Mouse (Mus musculus): ENCODE results near the gene Dmpk.

The Dmpk gene

GRCm38 (mm10) chr7:19096421-19096976 lies 12.8 kb downstream of the Dmpk start:
- DNase-seq (ENCODE audit: low read depth), result no peak

GRCm38 (mm10) chr7:19097217-19097616 lies 13.6 kb downstream of the Dmpk start:
- no peak for DNase-seq (ENCODE audit: low read depth)

DNA sequence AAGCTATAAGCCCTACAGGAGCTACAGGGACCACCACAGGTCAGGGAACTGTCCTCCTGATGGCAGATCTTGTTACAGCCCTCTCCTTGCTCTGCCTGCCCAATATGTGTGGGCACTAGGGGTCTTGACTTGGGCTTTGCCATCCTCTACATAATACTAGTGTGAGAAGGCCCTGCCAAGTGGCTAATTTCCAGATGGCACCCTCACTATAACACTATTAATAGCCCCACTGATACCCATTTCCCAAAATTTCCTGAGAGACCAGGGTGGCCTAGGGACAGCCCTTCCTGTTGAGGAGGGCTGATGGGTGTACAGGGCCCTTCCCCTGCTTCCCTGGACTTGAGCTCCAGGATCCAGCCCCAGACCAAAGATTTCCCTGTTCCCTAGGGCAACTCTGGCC lies 14.2 kb downstream of the Dmpk start:
- no peak for DNase-seq (ENCODE audit: low read depth)

GRCm38 (mm10) chr7:19098811-19099210 lies 15.2 kb downstream of the Dmpk start:
- DNase-seq (ENCODE audit: low read depth), result no peak

- DNase-seq (ENCODE audit: low read depth), result no peak
Observed at GRCm38 (mm10) chr7:19100290-19100689, 16.6 kb downstream of the Dmpk start.

GRCm38 (mm10) chr7:19103741-19104140 lies 20.1 kb downstream of the Dmpk start:
- DNase-seq (ENCODE audit: low read depth), result no peak

GRCm38 (mm10) chr7:19104486-19104885 lies 20.8 kb downstream of the Dmpk start:
- no peak for DNase-seq (ENCODE audit: low read depth)

- no peak for DNase-seq (ENCODE audit: low read depth)
Observed at GRCm38 (mm10) chr7:19107436-19107835, 23.8 kb downstream of the Dmpk start.

- no peak for DNase-seq (ENCODE audit: low read depth)
Observed at GRCm38 (mm10) chr7:19109565-19109964, 25.9 kb downstream of the Dmpk start.

- no peak for DNase-seq (ENCODE audit: low read depth)
Observed at GRCm38 (mm10) chr7:19118028-19118771, 34.6 kb downstream of the Dmpk start, which contains the start of gene Gm4969. Gene Gm4969, minus strand, starts transcription at chr7:19118368.

DNA sequence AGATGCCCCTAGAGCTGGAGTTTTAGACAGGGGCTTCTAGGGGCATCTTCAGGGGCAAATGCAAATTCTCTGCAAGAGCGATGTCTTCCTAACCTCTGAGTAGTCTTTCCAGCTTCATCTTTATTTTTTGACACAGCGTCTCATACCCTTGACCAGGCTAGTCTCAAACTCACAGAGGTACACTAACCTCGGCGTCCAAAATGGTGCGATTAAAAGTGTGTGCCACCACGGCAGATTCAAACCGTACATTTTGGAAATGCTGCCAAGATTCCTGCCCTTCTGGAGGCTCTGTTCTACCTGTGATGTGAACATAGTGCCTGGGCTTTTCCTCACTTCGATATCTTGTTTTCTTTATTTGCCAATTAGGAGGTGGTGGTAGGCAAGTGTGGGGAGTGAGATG lies 35.4 kb downstream of the Dmpk start:
- DNase-seq (ENCODE audit: low read depth), result no peak

- peak; percentile 98 for DNase-seq (ENCODE audit: low read depth)
Observed at GRCm38 (mm10) chr7:19119631-19120429, 36.2 kb downstream of the Dmpk start, which contains the start of gene Fbxo46. Gene Fbxo46, plus strand, starts transcription at chr7:19119859.

DNA sequence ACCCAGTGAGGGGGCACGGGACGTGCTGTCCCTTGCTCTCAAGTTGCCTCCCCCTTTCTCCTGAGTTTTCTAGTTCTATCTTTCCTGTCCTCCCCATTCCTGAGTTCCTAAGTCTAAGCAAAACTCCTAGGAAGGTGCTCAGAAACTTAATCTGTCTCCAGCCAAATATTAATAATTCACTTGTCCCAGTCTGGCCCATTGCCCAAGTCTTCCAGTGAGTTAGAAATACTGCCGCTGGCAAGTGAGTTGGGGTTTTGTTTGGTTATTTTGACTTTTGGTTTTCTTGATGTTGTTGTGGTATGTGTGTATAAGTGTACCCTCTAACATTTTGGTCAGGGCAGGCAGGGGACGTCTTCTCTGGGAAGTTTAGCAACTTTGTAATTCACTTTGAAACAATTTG lies 38.0 kb downstream of the Dmpk start:
- DNase-seq (ENCODE audit: low read depth), result no peak

DNA sequence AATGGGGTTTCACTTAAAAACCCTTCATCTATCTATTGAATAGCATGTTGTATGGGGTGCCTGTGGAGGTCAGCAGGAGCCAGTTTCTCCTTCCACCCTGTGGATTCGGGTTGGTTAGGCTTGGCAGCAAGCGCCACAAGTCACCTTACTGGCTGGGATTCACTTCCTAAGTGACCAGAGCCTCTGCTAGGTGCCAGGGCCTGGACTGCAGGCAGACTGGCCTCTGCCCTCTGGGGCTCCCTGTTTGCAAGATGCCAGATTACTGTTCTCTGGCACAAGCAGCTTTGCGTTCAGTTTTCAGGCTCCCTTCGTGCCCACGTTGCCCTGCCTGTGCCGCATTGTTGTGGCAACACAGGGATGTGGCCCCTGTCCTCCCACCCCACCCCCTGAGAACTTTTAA lies 41.1 kb downstream of the Dmpk start:
- no peak for DNase-seq (ENCODE audit: low read depth)

DNA sequence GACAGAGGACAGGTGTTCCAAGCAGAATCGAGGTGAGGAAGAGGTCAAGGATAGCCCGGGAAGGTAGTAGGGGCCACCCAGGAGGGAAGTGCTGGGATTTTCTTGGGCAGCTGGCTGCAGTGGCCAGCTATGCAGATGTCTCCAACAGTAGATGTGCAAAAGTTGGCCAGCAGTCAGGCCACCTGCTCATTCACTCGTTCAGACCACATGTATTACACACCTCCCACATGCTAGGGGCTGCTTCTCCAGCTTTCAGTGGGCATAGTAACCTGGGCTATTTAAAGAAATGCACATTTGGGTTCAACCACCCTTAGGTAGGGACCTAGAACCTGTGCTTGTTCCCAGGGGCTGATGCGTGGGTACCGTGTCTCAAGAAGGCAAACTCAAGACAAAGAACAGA lies 44.1 kb downstream of the Dmpk start:
- no peak for DNase-seq (ENCODE audit: low read depth)

DNA sequence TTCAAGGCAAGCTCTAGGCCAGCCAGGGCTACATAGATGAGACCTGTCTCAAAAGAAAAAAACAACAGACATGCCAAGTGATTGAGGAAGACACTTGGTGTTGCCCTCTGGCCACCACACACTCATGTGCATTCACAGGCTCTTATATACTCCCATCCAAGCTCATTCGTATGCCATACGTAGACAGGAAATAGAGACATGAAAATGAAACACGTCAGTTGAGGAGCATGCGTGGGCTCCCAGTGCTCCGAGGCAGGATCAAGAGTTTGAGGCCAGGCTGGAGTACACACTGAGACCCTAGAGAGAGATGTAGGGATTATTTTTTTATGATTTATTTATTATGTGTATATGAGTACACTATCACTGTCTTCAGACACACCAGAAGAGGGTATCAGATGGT lies 45.7 kb downstream of the Dmpk start:
- no peak for DNase-seq (ENCODE audit: low read depth)

DNA sequence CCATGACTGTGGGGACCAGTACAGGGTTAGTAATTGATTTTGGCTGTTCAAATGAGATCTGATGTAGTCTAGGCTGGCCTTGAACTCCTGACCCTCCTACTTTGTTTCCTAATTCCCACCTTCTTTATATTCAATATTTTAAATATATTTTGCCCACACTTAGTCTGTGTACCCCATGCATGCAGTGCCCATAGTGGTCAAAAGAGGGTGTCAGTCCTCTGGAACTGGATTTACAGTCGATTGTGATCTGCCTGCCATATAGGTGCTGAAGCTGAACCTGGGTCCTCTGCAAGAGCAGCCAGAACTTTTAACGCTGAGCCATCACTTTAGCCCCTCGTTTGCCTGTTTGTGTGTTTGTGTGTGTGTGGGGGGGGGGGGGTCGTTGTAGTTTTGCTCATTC lies 47.0 kb downstream of the Dmpk start:
- DNase-seq (ENCODE audit: low read depth), result no peak

DNA sequence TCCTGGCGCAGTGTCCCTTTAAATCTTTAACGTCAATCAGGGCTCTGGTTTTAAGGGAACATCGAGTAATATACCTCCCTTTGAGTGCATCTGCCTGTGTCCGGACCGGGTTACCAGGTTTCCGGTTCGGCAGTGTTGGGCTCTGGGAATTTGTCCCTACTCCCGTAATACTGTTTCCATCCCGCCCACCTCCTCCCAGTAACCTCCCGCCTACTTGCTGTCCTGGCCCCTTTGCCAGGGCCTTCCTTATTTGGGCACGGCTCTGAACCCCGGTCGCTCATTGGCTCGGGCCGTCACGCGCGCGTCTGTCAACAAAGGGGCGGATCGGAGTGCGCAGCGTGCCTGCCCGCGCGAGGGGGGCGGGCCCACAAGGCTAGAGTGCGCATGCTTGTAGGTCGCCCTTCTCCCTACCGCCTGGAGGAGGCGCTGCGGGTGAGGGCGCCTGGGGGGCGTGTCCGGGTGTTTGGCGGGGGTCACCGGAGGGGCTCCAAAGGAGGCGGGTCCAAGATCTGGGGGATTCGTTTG lies 47.7 kb downstream of the Dmpk start:
- DNase-seq (ENCODE audit: low read depth), result peak; percentile 89

DNA sequence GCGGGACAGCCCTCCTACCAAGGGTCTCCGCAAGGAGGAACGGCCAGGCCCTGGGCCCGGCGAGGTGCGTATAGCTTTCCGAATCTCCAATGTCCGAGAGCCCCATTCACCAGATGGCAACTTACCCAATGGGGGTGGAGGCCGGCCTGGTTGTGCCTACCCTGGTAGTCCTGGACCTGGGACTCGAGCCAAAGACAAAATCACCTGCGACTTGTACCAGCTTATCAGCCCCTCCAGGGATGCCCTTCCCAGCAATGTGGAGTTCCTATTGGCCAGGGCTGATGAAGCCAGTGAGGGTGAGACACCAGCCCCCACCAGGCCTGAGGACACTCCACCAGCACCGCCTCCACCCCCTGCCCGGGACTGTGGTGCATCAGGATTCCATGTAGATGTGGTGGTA lies 52.5 kb downstream of the Dmpk start:
- no peak for DNase-seq (ENCODE audit: low read depth)

- no peak for DNase-seq (ENCODE audit: low read depth)
Observed at GRCm38 (mm10) chr7:19136673-19137334, 53.2 kb downstream of the Dmpk start.

GRCm38 (mm10) chr7:19137380-19137779 lies 53.7 kb downstream of the Dmpk start:
- DNase-seq (ENCODE audit: low read depth), result no peak
